Mouse (Mus musculus): ENCODE measurements at regions not wholly inside any gene's neighbourhood (a gene's known extent, or its start where the extent isn't known, plus 50 kb on each side); places are given as distances from the start of the nearest gene placed in this dataset.

GRCm38 (mm10) chr3:33262797-33263196, 119.8 kb upstream of the Pex5l start:
- no peak for DNase-seq

GRCm38 (mm10) chr3:33219271-33220065, 76.4 kb upstream of the Pex5l start:
- DNase-seq: no peak

DNA sequence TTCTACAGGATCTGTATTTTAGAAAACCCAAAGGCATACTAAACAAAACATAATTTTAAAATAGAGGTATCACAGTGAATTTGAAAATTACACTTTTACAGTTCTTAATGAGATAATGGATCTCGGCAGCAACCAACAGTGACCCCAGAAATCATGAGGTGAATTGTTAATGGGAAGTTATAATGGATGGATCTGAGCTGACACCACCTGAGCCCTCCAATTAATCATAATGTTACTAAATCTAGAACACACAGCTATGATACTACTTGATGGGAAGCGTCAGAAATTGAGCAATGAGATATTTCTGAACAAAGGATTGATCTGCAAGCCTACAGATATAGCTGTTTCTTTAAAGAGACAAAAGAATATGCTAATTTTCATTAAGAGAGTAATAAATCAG, 75.2 kb upstream of the Pex5l start:
- no peak for DNase-seq

DNA sequence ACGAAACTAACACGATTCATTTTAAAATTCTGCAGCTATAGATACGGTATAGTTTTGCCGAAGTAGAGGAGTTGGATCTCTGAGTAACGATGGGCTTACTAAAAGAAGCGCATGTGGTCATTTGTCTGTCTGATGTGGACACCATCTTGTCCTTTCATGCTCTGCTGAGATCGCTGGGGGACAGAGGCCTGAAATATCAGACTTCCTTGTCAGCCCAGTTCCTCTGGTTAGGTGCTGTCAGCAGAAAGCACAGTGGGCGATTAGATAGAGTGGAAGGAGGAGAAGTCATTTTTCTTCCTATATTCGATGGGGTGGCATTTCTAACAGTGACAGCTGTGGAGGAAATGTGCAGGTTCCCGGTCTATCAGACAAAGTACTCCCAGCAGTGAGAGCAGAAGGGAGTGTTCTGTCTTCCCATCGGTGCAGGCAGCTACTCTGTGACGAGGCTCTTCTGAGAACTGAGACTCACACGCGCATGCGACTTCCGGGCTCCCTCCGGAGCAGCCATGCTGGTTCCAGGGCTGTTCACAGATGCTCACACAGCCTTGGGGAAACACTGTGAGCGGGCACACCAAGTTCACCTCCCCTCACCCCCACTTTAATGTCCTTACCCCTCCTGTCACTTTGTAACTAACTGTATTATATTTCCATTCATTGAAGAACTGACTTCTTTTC, 74.5 kb upstream of the Pex5l start:
- no peak for DNase-seq

DNA sequence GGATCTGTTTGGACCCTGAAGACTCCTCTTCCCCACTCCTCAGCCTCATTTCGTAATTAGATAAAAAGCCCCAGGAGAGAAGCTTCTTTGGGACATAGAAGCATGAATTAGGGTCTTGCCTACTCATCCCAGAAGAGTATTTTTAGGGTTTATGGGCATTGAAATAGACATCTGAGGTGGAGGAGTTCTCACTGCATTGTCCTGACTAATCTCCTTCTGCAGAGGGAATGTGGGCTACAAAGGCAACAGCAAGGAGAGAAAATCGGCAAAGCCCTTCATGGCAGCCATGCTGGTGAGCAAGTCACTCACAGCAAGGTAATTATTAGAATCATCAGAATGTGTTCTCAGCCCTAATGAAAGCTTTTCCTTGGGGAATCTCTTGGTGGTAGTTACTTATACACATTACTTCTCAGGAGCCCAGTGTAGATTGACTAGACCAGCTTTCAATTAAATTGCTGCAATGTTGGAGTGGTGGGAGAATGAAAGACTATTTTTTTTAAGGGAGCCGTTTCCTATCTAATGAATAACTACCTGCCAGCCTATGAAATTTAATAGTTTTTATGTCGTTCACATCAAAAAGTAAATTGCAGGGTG, 68.3 kb upstream of the Pex5l start:
- DNase-seq: no peak

Small RNA genes lying in the stretch of these regions (microRNA-seq; reads per million reads assigned to microRNA genes)
- gene Gm27974: 0 reads per million in 2 experiments

All from adrenal gland, adult 8-10 months (tissue).